Mouse (Mus musculus) embryo, embryonic 11 days (tissue): ENCODE measurements around the gene Tubb3.

ENCODE experiments used
- DNase-seq: peaks from one replicate; pipeline ENCODE4 v3.0.0-alpha.2; 2015

Tubb3 gene

DNA sequence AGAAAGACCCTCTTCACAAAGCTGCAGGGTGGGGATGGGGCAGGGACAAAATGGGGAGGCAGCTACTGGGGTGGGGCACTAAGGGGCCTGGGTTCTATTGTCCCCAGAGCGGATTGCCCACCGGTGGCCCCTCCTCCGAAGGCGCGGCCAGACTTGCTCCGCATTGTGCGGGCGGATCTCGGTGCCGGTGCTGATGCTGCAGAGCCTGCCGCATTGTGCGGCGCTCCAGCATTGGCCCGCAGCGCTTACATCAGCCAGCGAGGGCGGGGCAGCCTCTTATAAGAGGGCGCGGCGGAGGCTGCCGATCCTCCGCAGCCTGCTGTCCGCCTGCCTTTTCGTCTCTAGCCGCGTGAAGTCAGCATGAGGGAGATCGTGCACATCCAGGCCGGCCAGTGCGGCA is at the start of gene Tubb3:
Gene Tubb3 (plus strand): TSS at position 179 of the 400 bp plus-strand sequence.
- DNase-seq = peak; percentile 95

DNA sequence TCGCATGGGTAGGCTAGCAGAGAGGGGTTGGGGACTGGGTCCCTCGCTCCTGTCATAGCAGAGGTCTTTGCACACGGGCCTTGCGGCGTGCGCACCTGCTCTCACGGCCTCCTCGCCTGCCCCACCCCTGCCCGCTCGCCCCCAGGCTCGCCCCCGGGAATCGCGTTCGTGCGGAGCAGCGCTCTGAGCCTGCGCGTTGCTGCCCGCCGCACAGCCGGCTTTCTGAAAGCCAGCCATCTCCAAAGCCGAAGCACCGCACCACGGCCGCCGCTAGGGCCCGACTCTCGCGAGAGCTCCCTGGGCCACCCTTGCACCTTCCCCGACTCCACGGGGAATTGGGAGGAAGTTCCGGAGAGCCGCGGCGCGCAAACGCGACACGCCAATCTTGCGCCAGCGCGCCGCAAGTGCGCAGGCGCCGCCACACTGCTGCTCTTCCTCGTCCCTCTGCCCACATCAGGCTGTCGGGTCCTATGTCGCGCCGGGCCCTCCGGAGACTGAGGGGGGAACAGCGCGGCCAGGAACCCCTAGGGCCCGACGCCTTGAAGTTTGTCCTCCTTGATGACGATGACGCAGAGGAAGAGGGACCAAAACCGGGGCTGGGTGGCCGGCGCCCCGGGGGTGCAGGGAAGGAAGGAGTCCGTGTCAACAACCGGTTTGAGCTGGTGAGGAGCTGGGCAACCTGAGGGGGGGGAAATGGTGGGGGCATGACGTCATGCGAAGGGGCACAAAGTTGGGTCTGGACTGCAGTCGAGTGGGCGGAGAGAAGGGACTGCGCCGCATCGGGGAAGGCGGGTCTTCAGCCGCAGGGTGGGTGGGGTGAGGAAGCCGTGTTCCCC is 37.6 kb upstream of the Tubb3 start, which contains the start of gene Tcf25:
Gene Tcf25 (plus strand): TSS at position 351 of the 836 bp plus-strand sequence.
- DNase-seq = peak; percentile 98

DNA sequence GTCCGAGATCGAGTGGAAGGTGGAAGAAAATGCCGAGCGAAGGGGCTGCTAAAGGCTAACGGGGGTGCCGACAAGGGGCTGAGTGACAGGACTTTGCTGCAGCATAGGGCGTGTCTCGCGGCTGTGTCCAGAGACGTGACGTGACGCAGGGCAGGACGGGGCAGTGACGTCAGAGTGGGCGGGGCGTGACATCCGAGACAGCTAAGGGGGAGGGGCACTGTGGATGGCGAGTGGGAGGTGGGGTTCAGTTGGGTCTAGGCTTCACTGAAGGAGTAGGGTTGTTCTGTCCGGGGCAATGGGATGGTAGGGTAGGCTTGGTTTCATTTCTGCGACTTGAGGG is 37.0 kb upstream of the Tubb3 start:
- peak; percentile 95 for DNase-seq

DNA sequence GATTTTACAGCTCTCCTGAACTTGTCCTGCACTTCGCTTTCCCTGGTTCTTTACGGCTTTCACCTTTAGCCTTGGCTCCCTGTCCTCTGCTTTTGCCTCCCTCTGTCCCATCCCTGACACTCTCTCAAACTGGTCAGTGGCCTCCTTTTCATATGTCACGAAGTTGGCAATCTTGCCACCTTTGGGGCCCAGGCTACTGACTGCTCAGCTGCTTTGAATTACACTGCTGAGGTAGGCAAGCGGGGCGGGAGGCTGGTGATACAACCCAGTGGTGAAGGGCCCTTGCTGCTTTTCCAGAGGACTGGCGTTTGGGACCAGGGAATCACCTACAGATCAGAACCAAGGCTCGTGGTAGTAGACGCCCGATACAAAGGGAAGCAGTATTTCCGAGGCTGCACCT is 35.5 kb upstream of the Tubb3 start:
- DNase-seq = no peak

DNA sequence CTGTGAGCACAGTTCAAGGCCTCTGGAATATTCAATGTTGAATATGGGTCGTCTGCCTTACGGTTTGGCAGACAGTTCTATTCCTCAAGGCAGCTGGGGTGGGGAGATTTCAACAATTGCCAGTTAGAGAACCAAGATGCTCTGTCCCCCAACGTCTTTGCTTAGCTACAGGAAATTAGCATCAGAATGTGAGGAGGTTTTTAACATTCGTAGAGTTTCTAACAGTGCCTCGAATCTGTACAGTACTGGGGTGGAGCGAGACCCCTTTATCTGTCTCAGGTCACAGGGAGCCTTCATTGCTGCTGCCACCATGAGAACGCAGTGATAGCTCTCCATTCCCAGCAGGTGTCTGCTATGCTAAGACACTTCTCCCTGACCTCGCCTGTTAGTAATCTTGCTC is 35.1 kb upstream of the Tubb3 start:
- DNase-seq = no peak

DNA sequence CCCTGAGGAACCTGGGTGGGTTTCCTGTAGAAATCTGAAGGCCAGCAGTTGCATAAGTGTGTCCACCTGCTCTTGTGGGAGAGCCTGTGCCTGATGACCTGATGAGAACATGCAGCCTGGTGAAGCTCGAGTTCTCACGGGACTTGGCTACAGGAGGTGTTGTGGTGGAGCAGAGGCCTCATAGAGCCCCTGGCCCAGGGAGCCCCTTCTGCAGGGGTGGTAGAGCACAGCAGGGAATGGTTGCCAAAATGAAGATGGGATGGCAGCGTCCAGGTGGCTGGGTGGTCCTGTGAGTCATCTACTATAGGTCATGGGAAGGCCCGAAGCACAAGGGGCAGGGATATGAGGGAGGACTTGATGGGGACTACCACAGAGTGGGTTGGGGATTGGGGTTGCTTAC is 29.5 kb upstream of the Tubb3 start:
- no peak for DNase-seq

DNA sequence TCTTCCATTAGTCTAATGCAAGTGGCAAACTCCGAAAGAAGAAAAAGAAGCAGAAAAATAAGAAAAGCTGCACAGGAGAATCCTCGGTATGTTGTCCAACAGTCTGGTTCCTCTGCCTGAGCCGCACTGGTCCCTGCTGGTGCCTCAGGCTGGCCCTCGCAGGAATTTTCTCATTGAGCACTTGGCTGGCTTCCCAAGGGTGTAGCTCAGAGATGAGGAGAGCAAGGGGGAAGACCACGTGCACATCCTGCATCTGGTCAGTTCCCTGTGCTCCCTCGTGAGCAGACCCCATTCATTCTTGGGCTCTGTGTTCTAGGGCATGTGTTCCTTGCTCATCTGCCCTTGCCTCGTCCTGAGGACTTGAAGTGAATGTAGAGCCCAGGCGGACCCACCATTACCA is 28.7 kb upstream of the Tubb3 start:
- DNase-seq = no peak

DNA sequence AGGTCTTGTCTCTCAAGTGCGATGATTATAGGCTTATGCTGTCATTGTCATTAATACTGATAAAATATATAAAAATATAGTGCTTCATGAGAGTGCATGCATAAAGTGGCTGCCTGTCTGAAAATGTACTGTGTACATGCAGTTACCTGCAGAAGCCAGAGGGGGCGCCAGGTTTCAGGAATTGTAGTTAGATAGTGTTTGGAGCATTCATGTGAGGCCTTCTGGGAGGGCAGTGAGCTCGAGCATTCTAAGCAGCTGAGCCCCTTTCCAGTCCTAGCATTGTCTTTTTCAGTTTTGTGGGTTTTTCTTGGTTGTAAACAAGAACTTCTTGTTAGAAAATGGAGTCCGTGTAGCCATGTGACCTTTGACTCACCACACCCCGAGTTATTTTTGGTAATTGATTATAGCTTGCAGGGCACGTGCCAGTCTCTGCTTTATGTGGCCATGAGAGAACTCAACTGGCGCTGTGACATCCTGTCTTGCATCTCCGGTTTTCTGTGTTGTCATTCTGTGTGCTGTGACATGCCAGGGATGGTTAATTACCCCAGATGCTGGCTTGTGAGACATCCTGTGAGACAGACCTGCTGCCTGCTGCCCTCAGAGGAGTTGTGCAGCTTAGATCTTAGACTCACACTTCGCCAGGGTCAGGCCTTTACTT is 26.2 kb upstream of the Tubb3 start:
- DNase-seq = peak; percentile 51

DNA sequence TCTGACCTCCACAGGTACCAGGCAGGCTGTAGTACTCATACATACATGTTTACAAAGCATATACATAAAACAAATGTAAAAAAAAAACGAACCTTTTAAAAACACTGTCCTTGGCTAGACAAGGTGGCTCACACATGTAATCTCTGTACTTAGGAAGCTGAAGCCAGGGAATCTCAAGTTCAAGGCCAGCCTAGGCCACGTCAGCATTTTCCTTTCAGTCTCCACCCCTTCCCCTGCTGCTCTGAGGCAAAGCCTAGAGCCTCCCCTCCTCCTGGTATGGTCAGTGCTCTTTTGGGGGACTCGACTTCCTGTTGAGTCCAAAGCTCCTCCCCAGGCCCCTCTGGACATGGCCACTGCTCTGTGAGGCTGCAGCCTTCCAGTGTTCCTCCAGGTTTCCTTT is 24.2 kb upstream of the Tubb3 start:
- no peak for DNase-seq

DNA sequence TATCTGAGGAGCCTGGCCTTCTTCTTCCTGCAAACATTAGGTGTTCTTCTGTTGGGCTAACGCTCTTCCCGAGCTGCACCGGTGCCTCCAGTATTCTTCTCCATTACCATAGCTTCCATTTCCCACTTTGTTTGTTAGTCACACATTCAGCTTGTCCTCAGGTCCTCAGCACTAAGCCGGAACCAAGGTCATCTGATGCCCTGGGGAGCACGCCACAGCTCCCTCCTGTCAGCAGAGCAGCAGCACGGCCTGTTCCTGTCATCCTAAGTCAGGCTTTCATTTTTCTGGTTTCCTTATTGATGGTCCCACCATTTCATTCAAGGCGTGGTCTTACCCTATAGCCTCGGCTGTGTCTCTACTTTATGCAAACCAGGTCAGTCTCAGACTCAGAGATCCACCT is 23.4 kb upstream of the Tubb3 start:
- no peak for DNase-seq

DNA sequence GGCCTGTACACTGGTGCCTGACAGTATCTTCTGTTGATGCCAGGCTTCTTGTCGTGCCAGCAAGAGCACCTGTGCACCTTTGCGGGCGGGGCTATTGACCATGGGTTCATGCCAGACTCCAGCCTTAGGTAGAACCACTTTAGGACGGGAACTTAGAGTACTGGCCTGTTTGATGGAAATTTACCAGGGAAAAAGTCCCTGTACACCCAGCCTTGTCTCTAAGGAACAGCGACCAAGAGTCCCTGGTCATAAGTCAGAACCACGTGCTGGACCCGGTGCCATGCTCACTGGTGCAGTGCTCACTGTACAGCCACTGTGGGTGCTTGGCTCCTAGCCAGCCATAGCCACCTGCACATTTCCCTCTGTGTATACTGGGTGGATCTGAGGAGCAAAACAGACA is 22.2 kb upstream of the Tubb3 start:
- DNase-seq = no peak

DNA sequence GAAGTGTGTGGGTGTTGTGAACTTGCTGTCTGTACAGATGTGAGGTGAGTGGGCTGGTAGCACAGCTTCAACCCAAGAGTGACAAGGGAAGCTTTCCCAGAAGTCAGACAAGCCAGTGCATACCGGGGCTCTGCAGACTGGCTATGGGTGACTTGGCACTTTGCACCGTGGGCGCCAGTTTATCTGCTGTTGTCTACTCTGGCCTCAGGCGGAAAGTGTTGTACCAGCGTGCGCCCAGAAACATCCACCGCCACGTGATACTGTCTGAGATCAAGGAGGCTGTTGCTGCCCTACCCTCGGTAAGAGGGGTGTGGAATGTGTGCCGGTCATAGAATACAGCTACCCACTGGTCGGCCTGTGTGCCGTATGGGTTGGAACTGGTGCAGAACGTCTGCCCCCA is 12.9 kb upstream of the Tubb3 start:
- DNase-seq = no peak

DNA sequence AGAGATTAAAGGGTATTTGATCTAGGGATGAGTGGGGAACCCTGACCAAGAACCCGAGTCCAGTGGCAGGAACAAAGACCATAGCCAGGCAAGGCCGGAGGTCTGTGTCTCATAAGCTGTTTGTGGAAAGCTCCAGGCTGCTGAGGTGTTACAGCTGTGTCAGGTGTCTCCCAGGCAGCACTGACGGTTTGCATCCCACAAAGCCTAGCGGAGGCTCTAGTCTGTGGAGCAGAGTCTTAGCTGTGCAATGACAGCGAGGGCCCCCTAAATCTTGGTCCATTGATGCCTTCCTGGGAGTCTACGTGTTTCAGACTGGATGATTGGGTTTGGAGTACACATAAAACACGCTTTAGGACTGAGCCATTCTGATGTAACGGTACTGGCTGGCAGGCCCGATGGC is 9.3 kb upstream of the Tubb3 start:
- DNase-seq = no peak

DNA sequence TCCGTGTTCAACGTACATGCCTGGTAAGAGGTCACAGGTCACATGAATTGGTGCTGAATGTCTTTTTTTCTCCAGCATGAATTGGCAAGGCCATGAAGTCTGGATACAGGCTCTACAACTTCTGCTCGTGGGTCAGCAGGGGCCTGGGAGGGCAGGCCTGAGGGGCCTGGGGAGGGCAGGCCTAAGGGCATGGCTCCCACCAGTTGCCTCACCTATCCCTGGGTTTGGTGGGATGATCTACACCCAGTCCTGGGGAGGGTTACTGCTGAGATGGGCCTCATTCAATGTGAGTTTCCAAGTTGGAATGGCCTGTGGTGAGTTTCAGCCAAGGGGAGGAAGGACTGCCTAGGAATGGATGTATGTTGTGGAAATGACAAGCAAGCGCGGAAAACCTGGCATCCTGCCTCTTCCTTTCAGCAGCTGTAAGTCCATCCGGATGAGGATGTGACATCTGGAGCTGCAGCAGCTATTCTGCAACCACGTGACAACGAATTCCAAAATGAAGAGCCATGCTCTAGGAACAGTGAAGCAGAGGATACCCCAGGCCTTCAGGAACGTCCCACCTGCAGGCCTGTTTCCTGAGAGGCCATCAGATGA is 8.4 kb upstream of the Tubb3 start:
- no peak for DNase-seq

DNA sequence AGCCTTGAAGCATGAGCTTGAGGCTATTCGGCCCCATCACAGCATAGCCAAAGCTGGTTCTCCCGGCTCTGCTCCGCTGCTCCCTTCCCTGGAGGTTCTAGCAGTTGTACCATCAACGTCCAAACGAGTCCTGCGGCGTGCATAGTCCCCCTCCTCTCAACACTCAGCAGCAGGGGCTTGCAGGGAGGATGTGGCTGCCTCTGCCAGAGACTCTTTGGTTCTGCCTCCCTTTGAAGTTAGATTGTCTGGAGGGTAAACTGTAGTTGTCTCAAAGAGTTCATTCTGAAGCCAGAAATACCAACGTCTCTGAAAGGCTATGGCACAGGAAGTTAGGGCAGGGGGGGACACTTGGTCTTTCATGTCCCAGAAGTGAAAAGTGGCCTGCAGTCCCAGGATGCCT is 6.7 kb upstream of the Tubb3 start:
- no peak for DNase-seq

DNA sequence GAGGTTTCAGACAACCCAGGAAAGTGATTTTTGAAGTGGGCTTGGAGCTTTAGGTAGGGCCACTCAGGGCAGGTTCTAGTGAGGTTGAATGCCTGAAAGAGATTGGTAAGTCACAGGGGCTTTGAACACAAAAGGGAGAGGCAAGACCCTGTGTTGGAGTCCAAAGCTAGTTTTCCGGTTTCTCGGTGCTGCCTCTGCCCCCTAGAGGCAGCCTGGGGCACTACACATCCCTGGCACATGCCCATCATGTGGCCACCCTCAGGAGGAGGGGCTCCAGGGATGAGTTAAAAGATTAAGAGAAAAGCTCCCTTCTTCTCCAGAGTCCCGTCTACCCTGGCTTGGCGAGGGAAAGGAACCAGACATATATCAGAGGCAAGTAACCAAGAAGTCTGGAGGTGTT is 4.4 kb upstream of the Tubb3 start, which contains the start of gene Mc1r:
Gene Mc1r (plus strand): TSS at position 322 of the 400 bp plus-strand sequence.
- DNase-seq = peak; percentile 74

DNA sequence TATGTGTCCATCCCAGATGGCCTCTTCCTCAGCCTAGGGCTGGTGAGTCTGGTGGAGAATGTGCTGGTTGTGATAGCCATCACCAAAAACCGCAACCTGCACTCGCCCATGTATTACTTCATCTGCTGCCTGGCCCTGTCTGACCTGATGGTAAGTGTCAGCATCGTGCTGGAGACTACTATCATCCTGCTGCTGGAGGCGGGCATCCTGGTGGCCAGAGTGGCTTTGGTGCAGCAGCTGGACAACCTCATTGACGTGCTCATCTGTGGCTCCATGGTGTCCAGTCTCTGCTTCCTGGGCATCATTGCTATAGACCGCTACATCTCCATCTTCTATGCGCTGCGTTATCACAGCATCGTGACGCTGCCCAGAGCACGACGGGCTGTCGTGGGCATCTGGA is 3.6 kb upstream of the Tubb3 start:
- no peak for DNase-seq

DNA sequence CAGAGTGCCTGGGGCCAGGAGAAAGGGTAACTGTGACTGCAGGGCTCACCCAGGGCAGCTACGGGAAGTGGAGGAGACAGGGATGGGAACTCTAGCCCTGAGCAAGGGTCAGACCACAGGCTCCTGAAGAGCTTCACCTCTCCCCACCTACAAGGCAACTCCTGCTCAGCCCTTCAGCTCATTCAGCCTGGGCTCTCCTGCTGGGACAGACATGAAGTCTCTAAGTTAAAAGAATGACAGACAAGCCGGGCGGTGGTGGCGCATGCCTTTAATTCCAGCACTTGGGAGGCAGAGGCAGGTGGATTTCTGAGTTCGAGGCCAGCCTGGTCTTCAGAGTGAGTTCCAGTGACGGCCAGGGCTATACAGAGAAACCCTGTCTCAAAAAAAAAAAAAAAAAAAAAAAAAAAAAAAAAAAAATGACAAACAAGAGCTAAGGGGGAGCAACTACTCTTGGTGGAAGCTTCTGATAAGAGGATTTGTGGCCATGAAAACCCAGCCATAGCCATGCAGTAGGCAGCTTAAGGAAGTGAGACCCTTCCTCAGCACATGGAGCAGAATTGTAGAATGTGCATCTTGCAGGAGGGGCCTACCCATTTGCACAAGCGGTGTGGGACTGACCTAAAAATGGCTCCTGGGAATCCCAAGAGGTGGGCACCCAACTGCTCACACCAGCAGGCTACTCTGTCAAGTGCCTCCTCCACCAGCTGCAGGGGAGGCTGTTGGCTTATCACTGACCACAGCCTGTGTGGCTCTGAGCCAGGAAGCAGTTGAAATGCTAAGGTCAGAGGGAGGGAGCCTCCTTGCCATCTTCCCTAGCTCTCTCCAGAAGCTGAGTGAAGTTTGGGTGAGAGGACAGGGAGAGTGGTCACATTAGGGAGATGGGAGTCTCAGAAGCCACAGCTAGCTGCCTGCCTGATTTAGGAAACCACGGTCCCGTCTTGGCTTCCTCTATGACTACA is 2.4 kb upstream of the Tubb3 start:
- DNase-seq = no peak

DNA sequence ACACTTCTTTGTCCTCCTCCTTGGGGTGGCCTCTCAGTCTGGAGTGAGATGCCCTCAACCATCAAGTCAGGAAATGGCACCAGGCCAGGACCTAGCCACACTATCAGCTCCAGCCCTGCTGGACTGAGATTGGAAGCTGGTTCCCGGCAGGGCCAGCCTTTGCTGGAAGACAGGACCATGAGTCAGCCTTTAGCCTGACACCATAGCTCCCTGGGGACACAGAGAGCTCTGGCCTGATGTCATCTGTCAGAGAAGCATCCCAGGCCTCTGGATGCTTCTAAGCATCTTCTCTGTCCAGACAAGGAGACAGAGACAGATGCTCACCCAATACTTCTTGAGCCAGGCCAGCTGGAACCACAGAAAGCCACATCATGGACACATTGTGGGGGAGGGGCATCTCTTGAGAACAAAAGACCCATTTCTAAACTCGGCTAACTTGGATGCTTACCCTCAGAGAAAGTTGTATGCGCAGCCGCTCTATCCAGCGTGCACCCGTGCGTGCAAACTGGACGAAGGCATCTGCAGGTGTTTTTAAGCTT is 1.1 kb upstream of the Tubb3 start:
- peak; percentile 72 for DNase-seq

DNA sequence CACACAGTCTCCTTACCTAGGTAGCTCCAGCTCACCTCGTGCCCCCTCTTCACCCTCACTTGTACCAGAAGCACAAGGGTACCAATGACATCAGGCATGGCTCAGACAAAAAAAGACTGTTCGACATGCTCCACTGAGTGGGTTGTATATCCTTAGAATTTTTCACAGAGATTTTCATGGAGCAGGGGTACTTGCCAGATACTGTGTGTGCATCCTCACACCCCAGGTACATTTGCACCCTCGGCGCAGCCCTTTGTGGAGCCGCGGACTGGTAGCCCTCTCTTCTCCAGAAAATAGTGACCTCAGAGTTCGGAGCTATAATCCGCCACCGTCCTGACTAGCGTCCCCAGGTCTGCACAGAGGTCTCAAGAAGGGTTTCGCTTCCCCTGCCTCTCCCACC is 436 bp upstream of the Tubb3 start:
- DNase-seq = no peak

DNA sequence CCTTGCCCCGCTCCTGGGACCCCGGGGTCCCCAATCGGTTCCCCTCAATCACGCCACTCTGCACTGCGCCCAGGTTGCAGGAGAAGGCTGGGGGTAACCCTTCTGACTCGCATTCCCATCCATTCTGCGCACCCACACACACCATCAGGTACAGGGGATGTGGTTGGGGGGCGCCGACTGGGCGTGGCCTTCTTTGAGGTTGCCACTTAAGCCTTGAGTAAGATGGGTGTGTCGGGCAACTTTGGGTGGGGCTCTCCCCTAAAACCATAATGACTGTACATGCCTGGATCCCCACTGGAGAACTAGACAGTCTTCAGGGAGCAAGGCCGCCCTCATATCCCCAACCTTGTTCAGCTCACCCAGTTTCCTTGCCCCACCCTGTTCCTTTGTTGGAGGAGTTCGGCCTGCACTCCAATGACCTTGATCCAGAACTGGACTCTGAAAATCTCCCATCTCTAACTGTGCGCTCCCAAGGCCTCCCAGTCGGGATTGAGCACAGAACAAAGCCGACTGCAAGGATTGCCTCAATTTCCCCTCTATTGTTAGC is 630 bp downstream of the Tubb3 start:
- DNase-seq = peak; percentile 12

DNA sequence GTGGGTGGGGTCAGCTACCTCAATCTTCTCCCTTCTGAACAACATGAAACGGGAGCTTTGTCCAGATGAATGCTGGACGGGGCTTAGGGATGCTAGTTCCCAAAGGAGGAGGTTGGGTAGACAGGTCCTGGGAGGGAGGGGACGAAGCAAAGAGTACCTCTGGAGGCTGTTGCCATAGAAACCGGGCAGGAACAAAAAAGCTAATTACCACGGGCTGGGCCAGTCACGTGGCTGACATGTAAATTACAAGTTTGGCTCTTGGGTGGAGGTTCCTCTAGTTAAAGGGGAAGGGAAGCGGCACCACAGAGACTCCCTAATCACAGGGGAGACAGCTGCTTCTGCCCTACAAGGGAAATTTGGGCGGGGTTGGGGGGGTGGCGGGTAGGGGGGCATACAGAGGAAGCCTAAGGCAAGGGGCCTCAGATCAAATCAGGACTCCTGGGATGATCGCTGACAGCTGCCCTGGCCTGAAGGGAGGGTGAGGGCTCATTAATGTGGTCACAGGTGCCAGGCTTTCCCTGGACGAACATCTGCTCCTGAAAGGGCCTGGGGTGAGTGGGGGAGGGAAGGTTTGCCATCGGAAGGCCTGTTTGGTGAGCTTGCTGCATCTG is 1.4 kb downstream of the Tubb3 start:
- peak; percentile 79 for DNase-seq
